Mouse (Mus musculus) midbrain, embryonic 16.5 days (tissue): Measurements from ENCODE around the gene Tmem114. TPM values are rescaled to one million over a fixed set of nuclear protein-coding genes. Genes with fewer than 3 reads are reported as not detected.

Experiments used
- ATAC-seq: fragments of 200-750 bp; cut with Nextera tagmentation; 2 replicates; pipeline ENCODE4 v1.8.0; 2017; ENCODE audit warnings: moderate TSS enrichment
- H3K27ac ChIP-seq: fragments of 300-500 bp; sonication (generic); 2 replicates; pipeline ENCODE4 v1.5.1; 2014; ENCODE audit warnings: mild to moderate bottlenecking, low read length, mixed read lengths
- H3K27me3 ChIP-seq: fragments of 300-500 bp; sonication (generic); 2 replicates; pipeline ENCODE4 v1.6.1; 2014; ENCODE audit warnings: low read depth, low read length, mixed read lengths; ENCODE audit not compliant: control insufficient read depth, insufficient read depth
- H3K36me3 ChIP-seq: fragments of 300-500 bp; sonication (generic); 2 replicates; pipeline ENCODE4 v1.6.1; 2014; ENCODE audit warnings: mild to moderate bottlenecking, low read length, moderate library complexity, mixed read lengths; ENCODE audit not compliant: control insufficient read depth, insufficient read depth
- H3K4me1 ChIP-seq: fragments of 300-500 bp; sonication (generic); 2 replicates; pipeline ENCODE4 v1.6.1; 2014; ENCODE audit warnings: mild to moderate bottlenecking, low read length, mixed read lengths; ENCODE audit not compliant: control insufficient read depth, insufficient read depth
- H3K4me2 ChIP-seq: fragments of 300-500 bp; sonication (generic); 2 replicates; pipeline ENCODE4 v1.6.1; 2014; ENCODE audit warnings: mild to moderate bottlenecking, low read length, mixed read lengths
- H3K4me3 ChIP-seq: fragments of 300-500 bp; sonication (generic); 2 replicates; pipeline ENCODE4 v1.5.1; 2014; ENCODE audit warnings: low read depth, mild to moderate bottlenecking, low read length, moderate library complexity, mixed read lengths
- H3K9ac ChIP-seq: fragments of 300-500 bp; sonication (generic); 2 replicates; pipeline ENCODE4 v1.6.1; 2014; ENCODE audit warnings: low read depth, low read length, mixed read lengths
- H3K9me3 ChIP-seq: fragments of 300-500 bp; sonication (generic); replicated peaks from 2 replicates; pipeline ENCODE4 v1.6.1; 2014; ENCODE audit warnings: mild to moderate bottlenecking, low read length, mixed read lengths; ENCODE audit not compliant: control insufficient read depth, poor library complexity, severe bottlenecking
- WGBS: fragments of 180-500 bp; shearing (Covaris S2); extraction: QIAGEN DNeasy Blood & Tissue Kit; methylation state at CpG from one replicate; pipeline ENCODE4 v1.1.7; 2014; 5-methylcytosine and 5-hydroxymethylcytosine counted together
- polyA plus RNA-seq: library from polyadenylated mRNA; unstranded; fragments of >200 nt; fragmentation: Nextera tagmentation; extraction: Ambion mirVana; gene quantifications from 2 replicates; pipeline ENCODE4 v1.2.1, GENCODE M21; 2015

The Tmem114 gene
- polyA plus RNA-seq, 1 experiment from 2014 or later: 1.1 TPM

GRCm38 (mm10) chr16:8432616-8433015 lies 7.7 kb upstream of the Tmem114 start:
- 86% methylated on average over 3 of the region's 3 CpGs for WGBS
- no peak overlapping the region for H3K27ac ChIP-seq
- no peaks in the 10 kb centered on the region for H3K36me3 ChIP-seq
- H3K9ac ChIP-seq: no peak overlapping the region
- H3K4me2 ChIP-seq: no peak overlapping the region
- ATAC-seq: no peak
- H3K9me3 ChIP-seq: no peaks in the 10 kb centered on the region
- H3K27me3 ChIP-seq: no peaks in the 10 kb centered on the region; the same call in 1 of the 2 replicates
- H3K4me1 ChIP-seq: no peaks in the 10 kb centered on the region
- no peak overlapping the region for H3K4me3 ChIP-seq

GRCm38 (mm10) chr16:8429531-8429930 lies 4.6 kb upstream of the Tmem114 start:
- Histone ChIP-seq H3K4me1 (peaks cover 5% of the 10 kb centered on the region; the same call in 1 of the 2 replicates), H3K4me2 (no peak overlapping the region), H3K27ac (no peak overlapping the region), H3K36me3 (no peaks in the 10 kb centered on the region), H3K9ac (no peak overlapping the region), H3K27me3 (peaks cover 17% of the 10 kb centered on the region), H3K4me3 (no peak overlapping the region), H3K9me3 (no peaks in the 10 kb centered on the region)
- 78% methylated on average over 4 of the region's 4 CpGs for WGBS
- no peak for ATAC-seq

- 86% methylated on average over 5 of the region's 5 CpGs for WGBS
- ATAC-seq: no peak
- H3K4me2 ChIP-seq: no peak overlapping the region
- no peak overlapping the region for H3K27ac ChIP-seq
- H3K9me3 ChIP-seq: no peaks in the 10 kb centered on the region
- no peak overlapping the region for H3K9ac ChIP-seq
- H3K4me3 ChIP-seq: no peak overlapping the region
- H3K27me3 ChIP-seq: peaks cover 33% of the 10 kb centered on the region
- H3K4me1 ChIP-seq: peaks cover 5% of the 10 kb centered on the region; the same call in 1 of the 2 replicates
- H3K36me3 ChIP-seq: no peaks in the 10 kb centered on the region
These were observed 800 bp upstream of the Tmem114 start for GRCm38 (mm10) chr16:8425736-8426135.

GRCm38 (mm10) chr16:8424161-8424970 lies 570 bp downstream of the Tmem114 start:
- Histone ChIP-seq H3K36me3 (no peaks in the 10 kb centered on the region), H3K4me3 (peak overlapping the region; percentile 46), H3K4me1 (peaks cover 5% of the 10 kb centered on the region; the same call in 1 of the 2 replicates), H3K27me3 (peaks cover 33% of the 10 kb centered on the region), H3K9ac (peak overlapping the region; percentile 58), H3K27ac (no peak overlapping the region), H3K4me2 (peak overlapping the region; percentile 88), H3K9me3 (no peaks in the 10 kb centered on the region)
- ATAC-seq: 0 out of 2 replicates have a peak, but pooled peaks have one; percentile 21
- WGBS: 3% methylated on average over 41 of the region's 43 CpGs

- Histone ChIP-seq H3K4me1 (peaks cover 5% of the 10 kb centered on the region; the same call in 1 of the 2 replicates), H3K36me3 (no peaks in the 10 kb centered on the region), H3K27ac (no peak overlapping the region), H3K4me2 (no peak overlapping the region), H3K27me3 (peaks cover 33% of the 10 kb centered on the region), H3K9ac (no peak overlapping the region), H3K4me3 (no peak overlapping the region), H3K9me3 (no peaks in the 10 kb centered on the region)
- 49% methylated on average over 7 of the region's 7 CpGs for WGBS
- ATAC-seq: no peak
These were observed 1.3 kb downstream of the Tmem114 start for GRCm38 (mm10) chr16:8423626-8424114.

GRCm38 (mm10) chr16:8420842-8421241 lies 4.1 kb downstream of the Tmem114 start:
- 90% methylated on average over 4 of the region's 4 CpGs for WGBS
- no peak for ATAC-seq
- no peak overlapping the region for H3K4me2 ChIP-seq

GRCm38 (mm10) chr16:8420381-8420780 lies 4.6 kb downstream of the Tmem114 start:
- Histone ChIP-seq H3K4me3 (no peak overlapping the region), H3K4me1 (peaks cover 7% of the 10 kb centered on the region; the same call in 1 of the 2 replicates), H3K27ac (no peak overlapping the region), H3K4me2 (no peak overlapping the region), H3K27me3 (peaks cover 24% of the 10 kb centered on the region), H3K9ac (no peak overlapping the region), H3K9me3 (no peaks in the 10 kb centered on the region), H3K36me3 (no peaks in the 10 kb centered on the region)
- no peak for ATAC-seq
- 81% methylated on average over 10 of the region's 10 CpGs for WGBS

More at GRCm38 (mm10) chr16:8420842-8421241, 4.1 kb downstream of the Tmem114 start:
- peaks cover 7% of the 10 kb centered on the region; the same call in 1 of the 2 replicates for H3K4me1 ChIP-seq
- H3K27me3 ChIP-seq: peaks cover 28% of the 10 kb centered on the region
- H3K36me3 ChIP-seq: no peaks in the 10 kb centered on the region
- H3K4me3 ChIP-seq: no peak overlapping the region
- H3K27ac ChIP-seq: no peak overlapping the region
- H3K9me3 ChIP-seq: no peaks in the 10 kb centered on the region
- H3K9ac ChIP-seq: no peak overlapping the region

- no peaks in the 10 kb centered on the region for H3K9me3 ChIP-seq
- H3K4me1 ChIP-seq: 0 out of 2 replicates have a peak, but pooled peaks cover 2% of the 10 kb centered on the region
- H3K4me3 ChIP-seq: no peak overlapping the region
- H3K27me3 ChIP-seq: peaks cover 18% of the 10 kb centered on the region
- no peaks in the 10 kb centered on the region for H3K36me3 ChIP-seq
- H3K27ac ChIP-seq: no peak overlapping the region
- no peak overlapping the region for H3K9ac ChIP-seq
- H3K4me2 ChIP-seq: no peak overlapping the region
- 94% methylated on average over 8 of the region's 8 CpGs for WGBS
- no peak for ATAC-seq
These were observed 5.3 kb downstream of the Tmem114 start for GRCm38 (mm10) chr16:8419666-8420065.

GRCm38 (mm10) chr16:8418126-8418525 lies 6.8 kb downstream of the Tmem114 start:
- Histone ChIP-seq H3K36me3 (no peaks in the 10 kb centered on the region), H3K4me1 (0 out of 2 replicates have a peak, but pooled peaks cover 2% of the 10 kb centered on the region), H3K27ac (no peak overlapping the region), H3K9me3 (no peaks in the 10 kb centered on the region), H3K4me2 (no peak overlapping the region), H3K27me3 (peaks cover 3% of the 10 kb centered on the region; the same call in 1 of the 2 replicates), H3K4me3 (no peak overlapping the region), H3K9ac (no peak overlapping the region)
- no peak for ATAC-seq
- 87% methylated on average over 3 of the region's 3 CpGs for WGBS
